Mouse (Mus musculus): ENCODE measurements around the gene Sigmar1. TPM values are rescaled to one million over a fixed set of nuclear protein-coding genes. Genes with fewer than 3 reads are reported as not detected.

Gene Sigmar1
- total RNA-seq, 2 experiments from 2014 or later, result 36.9 to 44.0 TPM

Other genes starting within 250 kb of the Sigmar1 start
- gene 1110017D15Rik, start 238.8 kb downstream of the Sigmar1 start, total RNA-seq (2021), result 1 to 10 TPM; 4.5 to 7.0 TPM
- gene Fam219a, start 186.6 kb downstream of the Sigmar1 start, total RNA-seq (2021), result 100 to 1,000 TPM; 159 to 163 TPM
- 1 to 10 TPM; 7.8 to 9.0 TPM for gene Dnaic1, start 186.4 kb downstream of the Sigmar1 start, total RNA-seq (2021)
- 10 to 100 TPM; 61.9 to 65.0 TPM for gene Enho, start 115.8 kb downstream of the Sigmar1 start, total RNA-seq (2021)
- 100 to 1,000 TPM; 110 to 113 TPM for gene Cntfr, start 59.1 kb downstream of the Sigmar1 start, total RNA-seq (2021)
- 10 to 100 TPM; 35.5 to 37.0 TPM for gene Il11ra1, start 56.2 kb downstream of the Sigmar1 start, total RNA-seq (2021)
- gene Rpp25l, start 42.6 kb downstream of the Sigmar1 start, total RNA-seq (2021), result 10 to 100 TPM; 36.0 to 39.0 TPM
- 100 to 1,000 TPM; 150 to 151 TPM for gene Dctn3, start 33.0 kb downstream of the Sigmar1 start, total RNA-seq (2021)
- gene Arid3c, start 25.0 kb downstream of the Sigmar1 start, total RNA-seq (2021), result not detected
- 10 to 100 TPM; 52.2 to 54.3 TPM for gene Galt, start 929 bp downstream of the Sigmar1 start, total RNA-seq (2021)
- gene Ccl27a, start 18.1 kb upstream of the Sigmar1 start, total RNA-seq (2021), result 100 to 1,000 TPM; 125 to 135 TPM
- not detected for gene Gm21541, start 147.5 kb upstream of the Sigmar1 start, total RNA-seq (2021)
- gene Gm20878, start 185.4 kb upstream of the Sigmar1 start, total RNA-seq (2021), result 10 to 100 TPM; 17.1 to 17.4 TPM
- gene Fam205a4, start 209.9 kb upstream of the Sigmar1 start, total RNA-seq (2021), result 1 to 10 TPM; 1.8 to 2.1 TPM

Data from layer of hippocampus, adult 18-20 months (tissue).